Mouse (Mus musculus) megakaryocyte, embryonic 14.5 days (primary cell): Measurements from ENCODE around the gene Hspg2.

Experiments
- FLI1 ChIP-seq: IDR thresholded peaks from 2 replicates; pipeline ENCODE4 v1.6.1; 2012; ENCODE audit warnings: low read length, inconsistent platforms, mixed read lengths
- GATA1 ChIP-seq: IDR thresholded peaks from 3 replicates; pipeline ENCODE4 v1.6.1; 2012; ENCODE audit warnings: mixed read lengths, low read length, inconsistent platforms, borderline replicate concordance

DNA sequence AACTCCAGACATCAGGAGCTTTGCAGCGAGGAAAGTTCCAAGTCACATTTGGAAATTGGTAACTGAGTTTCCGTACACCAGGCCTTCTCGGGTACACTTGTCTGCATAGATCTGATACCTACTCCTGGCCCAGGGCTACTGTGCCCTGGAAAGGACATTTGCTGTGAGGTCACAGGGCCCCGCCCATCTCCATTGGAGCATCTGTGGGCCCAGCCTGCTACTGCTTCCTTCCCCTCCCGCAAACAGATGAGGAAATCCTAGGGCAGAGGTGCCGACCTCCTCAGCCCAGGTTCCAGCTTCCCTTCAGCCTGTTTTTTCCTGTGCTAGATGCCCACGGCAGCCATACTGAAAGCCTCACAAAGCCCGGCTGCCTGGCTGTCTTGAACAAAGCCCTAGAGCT lies 21.4 kb downstream of the Hspg2 start:
- TF ChIP-seq GATA1 (no peak), FLI1 (no peak)
